Mouse (Mus musculus) thymus, adult 2 months (tissue): ENCODE measurements around the gene Cyp2d10.

Source experiments
- CTCF ChIP-seq: fragments of 200-500 bp; IDR thresholded peaks from 2 replicates; pipeline ENCODE4 v1.5.1; 2012; ENCODE audit warnings: mild to moderate bottlenecking, control low read depth, low read length, moderate library complexity, borderline replicate concordance; ENCODE audit not compliant: control insufficient read depth, poor library complexity, insufficient read depth; ENCODE audit errors: extremely low read depth
- POLR2A ChIP-seq: fragments of 200-500 bp; IDR thresholded peaks from 2 replicates; pipeline ENCODE4 v1.6.1; 2012; ENCODE audit warnings: mild to moderate bottlenecking, low read length, control low read depth, moderate library complexity; ENCODE audit not compliant: control insufficient read depth, poor library complexity, insufficient read depth; ENCODE audit errors: extremely low read depth

GRCm38 (mm10) chr15:82354126-82354945, 52.7 kb downstream of the Cyp2d10 start, which contains the start of gene Ndufa6:
- TF ChIP-seq CTCF, result peak; percentile 92
- TF ChIP-seq POLR2A, result peak; percentile 98
